Mouse (Mus musculus) kidney, embryonic 15.5 days (tissue): ENCODE measurements around the gene Barhl1. TPM values are rescaled to one million over a fixed set of nuclear protein-coding genes. Genes with fewer than 3 reads are reported as not detected.

Source experiments
- ATAC-seq: fragments of 200-750 bp; cut with Nextera tagmentation; replicated peaks from 2 replicates; pipeline ENCODE4 v1.8.0; 2017; ENCODE audit warnings: moderate TSS enrichment; ENCODE audit not compliant: low FRiP score
- H3K27ac ChIP-seq: fragments of 300-500 bp; sonication (generic); 2 replicates; pipeline ENCODE4 v1.5.1; 2015; ENCODE audit warnings: mild to moderate bottlenecking, inconsistent platforms
- H3K27me3 ChIP-seq: fragments of 300-500 bp; sonication (generic); 2 replicates; pipeline ENCODE4 v1.6.1; 2015; ENCODE audit warnings: inconsistent platforms
- H3K36me3 ChIP-seq: fragments of 300-500 bp; sonication (generic); 2 replicates; pipeline ENCODE4 v1.6.1; 2015; ENCODE audit warnings: inconsistent platforms
- H3K4me1 ChIP-seq: fragments of 300-500 bp; sonication (generic); 2 replicates; pipeline ENCODE4 v1.6.1; 2015; ENCODE audit warnings: inconsistent platforms
- H3K4me2 ChIP-seq: fragments of 300-500 bp; sonication (generic); 2 replicates; pipeline ENCODE4 v1.6.1; 2015; ENCODE audit warnings: moderate library complexity, mild to moderate bottlenecking, inconsistent platforms
- H3K4me3 ChIP-seq: fragments of 300-500 bp; sonication (generic); replicated peaks from 2 replicates; pipeline ENCODE4 v1.5.1; 2015; ENCODE audit warnings: mild to moderate bottlenecking, inconsistent platforms
- H3K9ac ChIP-seq: fragments of 300-500 bp; sonication (generic); 2 replicates; pipeline ENCODE4 v1.6.1; 2015; ENCODE audit warnings: mild to moderate bottlenecking, inconsistent platforms
- H3K9me3 ChIP-seq: fragments of 300-500 bp; sonication (generic); replicated peaks from 2 replicates; pipeline ENCODE4 v1.6.1; 2016; ENCODE audit warnings: inconsistent platforms
- WGBS: fragments of 180-500 bp; shearing (Covaris S2); methylation state at CpG from one replicate; pipeline ENCODE4 v1.1.7; 2015; ENCODE audit warnings: mixed read lengths; 5-methylcytosine and 5-hydroxymethylcytosine counted together
- polyA plus RNA-seq: library from polyadenylated mRNA; unstranded; fragments of >200 nt; fragmentation: Nextera tagmentation; extraction: Ambion mirVana; gene quantifications from 2 replicates; pipeline ENCODE4 v1.2.1, GENCODE M21; 2015

The Barhl1 gene
- polyA plus RNA-seq: not detected in 2 replicates

DNA sequence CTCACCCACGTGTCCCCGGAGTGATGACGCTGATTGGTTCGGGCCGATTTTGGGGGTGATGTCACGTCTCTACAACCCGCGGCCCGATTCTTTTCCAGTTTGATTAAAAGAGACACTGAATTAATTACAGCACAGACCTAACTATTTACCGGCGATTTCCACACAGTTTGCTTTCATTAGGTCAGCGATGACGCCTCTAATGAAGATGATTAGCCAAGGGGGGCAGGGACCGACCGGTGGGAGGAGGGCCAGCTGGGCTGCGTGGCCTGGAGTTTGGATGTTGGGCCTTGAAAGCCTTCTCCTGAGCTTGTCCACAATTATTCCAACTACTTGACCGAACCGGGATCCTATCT lies at the start of gene Barhl1:
TSS of gene Barhl1 (minus strand) at position 156 of the 353 bp plus-strand sequence.
- Histone ChIP-seq H3K4me2 (peak within 1 kb of the TSS; percentile 12), H3K36me3 (no peaks in the 10 kb centered on the region), H3K9ac (no peak within 1 kb of the TSS), H3K9me3 (no peaks in the 10 kb centered on the region), H3K27ac (no peak within 1 kb of the TSS), H3K27me3 (peaks cover 100% of the 10 kb centered on the region), H3K4me3 (no peak within 1 kb of the TSS), H3K4me1 (peaks cover 18% of the 10 kb centered on the region)
- WGBS: 2% methylated on average over 18 of the region's 18 CpGs
- ATAC-seq: no peak

DNA sequence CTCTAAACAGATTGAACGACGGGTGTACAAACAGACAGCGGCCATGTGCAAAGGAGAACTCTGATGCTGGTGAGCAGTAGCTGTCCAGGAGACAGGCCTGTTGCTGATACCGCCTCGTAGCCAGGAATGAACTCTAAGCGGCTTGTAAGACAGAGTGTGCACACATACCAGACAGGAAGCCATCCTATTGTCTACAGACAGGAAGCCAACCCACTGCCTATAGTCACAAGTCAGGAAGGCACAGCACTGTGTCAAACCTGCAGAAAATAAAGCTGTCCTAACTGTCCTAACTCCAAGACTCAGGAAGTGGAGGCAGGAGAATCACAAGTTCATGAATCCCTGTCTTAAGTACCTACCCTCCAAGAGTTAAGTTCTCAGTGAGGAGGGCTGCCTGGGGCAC lies 47.1 kb upstream of the Barhl1 start:
- H3K4me1 ChIP-seq: peaks cover 26% of the 10 kb centered on the region
- H3K36me3 ChIP-seq: no peaks in the 10 kb centered on the region
- no peak overlapping the region for H3K4me2 ChIP-seq
- H3K4me3 ChIP-seq: no peak overlapping the region
- peaks cover 97% of the 10 kb centered on the region for H3K27me3 ChIP-seq
- no peaks in the 10 kb centered on the region for H3K9me3 ChIP-seq
- H3K9ac ChIP-seq: no peak overlapping the region
- peak overlapping the region; percentile 48 for H3K27ac ChIP-seq
- no peak; the same call in 1 of the 2 replicates for ATAC-seq
- 70% methylated on average over 6 of the region's 6 CpGs for WGBS

DNA sequence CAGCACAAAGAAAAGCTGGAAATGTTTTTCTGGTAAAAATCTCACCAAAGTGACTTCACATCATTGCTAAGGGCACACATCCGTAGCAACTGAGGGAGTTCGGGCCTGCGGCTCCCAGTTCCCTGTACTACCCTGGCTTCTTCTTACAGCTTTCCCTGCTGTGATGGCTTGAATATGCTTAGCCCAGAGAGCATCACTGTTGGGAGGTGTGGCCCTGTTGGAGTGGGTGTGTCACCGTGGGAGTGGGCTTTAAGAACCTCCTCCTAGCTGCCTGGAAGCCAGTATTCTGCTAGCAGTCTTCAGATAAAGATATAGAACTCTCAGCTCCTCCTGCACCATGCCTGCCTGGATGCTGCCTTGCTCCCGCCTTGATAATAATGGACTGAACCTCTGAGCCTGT lies 45.2 kb upstream of the Barhl1 start:
- Histone ChIP-seq H3K4me2 (no peak overlapping the region), H3K4me3 (no peak overlapping the region), H3K27ac (no peak overlapping the region), H3K4me1 (peaks cover 20% of the 10 kb centered on the region), H3K9ac (no peak overlapping the region), H3K36me3 (no peaks in the 10 kb centered on the region), H3K9me3 (no peaks in the 10 kb centered on the region), H3K27me3 (peaks cover 96% of the 10 kb centered on the region)
- WGBS: 75% methylated on average over 5 of the region's 5 CpGs
- ATAC-seq: no peak

DNA sequence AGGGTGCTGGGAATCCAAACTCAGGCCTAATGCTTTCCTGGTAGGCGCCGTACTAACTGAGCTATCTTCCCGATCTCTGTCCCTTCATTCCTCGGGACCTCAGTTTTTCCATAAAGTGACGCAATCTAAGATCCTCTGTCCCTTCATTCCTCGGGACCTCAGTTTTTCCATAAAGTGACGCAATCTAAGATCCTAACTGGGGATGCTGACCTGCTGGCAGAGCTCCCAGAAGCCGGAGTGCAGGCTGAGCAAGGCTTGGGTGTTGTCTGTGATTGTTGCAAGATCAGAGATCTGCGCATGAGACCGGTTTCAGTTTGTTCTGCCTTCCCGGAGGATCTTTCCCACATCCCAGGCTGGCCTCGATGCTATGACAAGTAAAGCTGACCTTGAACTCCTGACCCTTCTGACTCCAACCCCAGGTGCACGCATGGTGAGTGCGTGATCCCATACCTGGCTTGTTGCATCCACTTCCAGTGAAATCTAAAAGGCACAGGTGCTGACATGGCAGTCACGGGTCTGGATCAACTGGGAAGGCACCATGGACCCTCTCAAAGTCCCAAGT lies 44.6 kb upstream of the Barhl1 start:
- no peaks in the 10 kb centered on the region for H3K36me3 ChIP-seq
- no peaks in the 10 kb centered on the region for H3K9me3 ChIP-seq
- ATAC-seq: no peak
- H3K4me1 ChIP-seq: peaks cover 15% of the 10 kb centered on the region
- H3K4me3 ChIP-seq: no peak overlapping the region
- WGBS: 79% methylated on average over 15 of the region's 15 CpGs
- H3K9ac ChIP-seq: no peak overlapping the region
- H3K4me2 ChIP-seq: no peak overlapping the region
- no peak overlapping the region for H3K27ac ChIP-seq
- peaks cover 96% of the 10 kb centered on the region for H3K27me3 ChIP-seq

DNA sequence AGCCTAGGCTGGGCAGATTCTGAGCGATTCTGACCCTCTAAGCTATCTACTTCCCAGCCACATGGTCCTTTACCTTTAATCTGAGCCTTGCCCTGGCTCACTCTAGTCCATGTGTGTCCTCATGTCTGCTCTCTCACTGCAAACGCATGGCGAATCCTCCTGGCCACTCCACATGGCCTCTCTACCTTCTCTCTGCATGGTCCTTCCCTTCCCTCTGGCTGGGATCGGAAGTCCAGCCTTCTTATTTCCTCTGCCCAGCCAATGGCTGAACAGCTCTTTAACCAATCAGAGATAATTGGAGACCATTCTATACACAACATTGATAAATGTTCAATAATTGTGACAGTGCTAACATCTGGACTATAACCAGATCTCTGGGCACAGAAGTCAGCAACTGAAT lies 40.4 kb upstream of the Barhl1 start:
- no peak overlapping the region for H3K27ac ChIP-seq
- no peaks in the 10 kb centered on the region for H3K4me1 ChIP-seq
- H3K36me3 ChIP-seq: no peaks in the 10 kb centered on the region
- 88% methylated on average over 4 of the region's 4 CpGs for WGBS
- ATAC-seq: no peak
- no peak overlapping the region for H3K4me3 ChIP-seq
- H3K27me3 ChIP-seq: peaks cover 94% of the 10 kb centered on the region
- H3K9me3 ChIP-seq: no peaks in the 10 kb centered on the region
- H3K9ac ChIP-seq: no peak overlapping the region
- no peak overlapping the region for H3K4me2 ChIP-seq

DNA sequence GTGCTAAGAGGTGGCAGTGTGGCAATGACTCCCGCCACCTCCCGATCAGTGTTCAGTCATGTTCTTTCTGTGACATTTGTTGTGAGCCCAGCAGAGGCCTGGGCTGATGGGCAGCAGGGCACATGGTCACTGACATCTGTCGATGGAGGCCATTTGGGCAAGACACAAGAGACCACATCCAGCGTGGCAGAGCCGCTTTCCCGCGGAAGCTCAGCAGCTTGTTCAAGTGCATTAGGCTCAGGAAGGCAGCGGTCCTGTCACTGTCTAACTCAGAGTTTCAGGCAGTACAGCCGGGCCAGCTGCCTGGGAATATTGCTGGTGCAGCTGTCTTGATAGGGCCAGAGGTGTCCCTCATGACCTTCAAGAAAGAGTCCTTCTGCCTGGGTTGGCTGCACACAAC lies 38.1 kb upstream of the Barhl1 start:
- Histone ChIP-seq H3K9me3 (no peaks in the 10 kb centered on the region), H3K36me3 (no peaks in the 10 kb centered on the region), H3K4me1 (no peaks in the 10 kb centered on the region), H3K4me2 (no peak overlapping the region), H3K27ac (no peak overlapping the region), H3K9ac (no peak overlapping the region), H3K27me3 (peaks cover 93% of the 10 kb centered on the region), H3K4me3 (no peak overlapping the region)
- 72% methylated on average over 9 of the region's 9 CpGs for WGBS
- ATAC-seq: no peak

DNA sequence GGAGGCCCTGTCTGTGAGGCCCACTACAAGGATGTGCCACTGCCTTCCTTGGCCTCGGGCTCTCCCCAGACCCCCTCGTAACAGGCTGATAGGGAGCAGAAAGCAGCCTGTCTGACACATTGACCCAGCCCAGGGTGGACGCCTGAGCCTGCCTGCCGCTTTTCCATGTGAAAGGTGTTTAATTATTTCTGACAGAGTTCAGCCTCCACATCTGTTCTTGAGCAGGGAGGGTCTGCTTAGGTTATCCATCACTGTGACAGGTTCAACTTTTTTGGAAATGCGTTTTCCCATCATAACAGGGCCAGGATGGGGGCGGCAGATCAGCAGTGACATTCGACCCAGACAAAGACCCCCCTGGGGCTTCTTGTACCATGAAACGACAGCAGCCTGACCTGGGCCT lies 36.5 kb upstream of the Barhl1 start:
- Histone ChIP-seq H3K36me3 (no peaks in the 10 kb centered on the region), H3K27me3 (peaks cover 93% of the 10 kb centered on the region), H3K9me3 (no peaks in the 10 kb centered on the region), H3K4me1 (no peaks in the 10 kb centered on the region), H3K9ac (no peak overlapping the region), H3K27ac (no peak overlapping the region), H3K4me2 (no peak overlapping the region), H3K4me3 (no peak overlapping the region)
- WGBS: 20% methylated on average over 8 of the region's 8 CpGs
- no peak for ATAC-seq

DNA sequence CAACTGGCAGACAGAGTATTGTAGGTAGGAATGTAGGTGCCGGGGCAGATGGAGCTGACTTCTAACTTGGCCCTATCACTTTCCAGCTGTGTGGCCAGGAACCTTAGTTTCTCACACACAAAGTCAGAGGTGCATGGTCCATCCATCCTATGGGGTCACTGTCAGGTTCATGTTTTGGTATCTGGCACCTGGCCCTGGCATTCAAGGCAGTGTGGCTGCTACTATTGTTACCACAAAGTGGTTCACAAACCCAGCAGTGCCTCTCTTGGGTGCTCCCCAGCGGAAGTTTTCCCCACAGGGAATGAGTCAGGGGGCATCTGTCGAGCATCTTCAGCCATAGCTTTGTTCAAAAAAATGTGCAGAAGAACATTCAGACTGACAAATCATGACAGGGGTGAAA lies 29.8 kb upstream of the Barhl1 start:
- Histone ChIP-seq H3K4me3 (no peak overlapping the region), H3K9ac (no peak overlapping the region), H3K4me1 (peaks cover 13% of the 10 kb centered on the region), H3K36me3 (no peaks in the 10 kb centered on the region), H3K27ac (no peak overlapping the region), H3K27me3 (peaks cover 92% of the 10 kb centered on the region), H3K9me3 (no peaks in the 10 kb centered on the region), H3K4me2 (no peak overlapping the region)
- no peak for ATAC-seq
- 86% methylated on average over 3 of the region's 3 CpGs for WGBS

DNA sequence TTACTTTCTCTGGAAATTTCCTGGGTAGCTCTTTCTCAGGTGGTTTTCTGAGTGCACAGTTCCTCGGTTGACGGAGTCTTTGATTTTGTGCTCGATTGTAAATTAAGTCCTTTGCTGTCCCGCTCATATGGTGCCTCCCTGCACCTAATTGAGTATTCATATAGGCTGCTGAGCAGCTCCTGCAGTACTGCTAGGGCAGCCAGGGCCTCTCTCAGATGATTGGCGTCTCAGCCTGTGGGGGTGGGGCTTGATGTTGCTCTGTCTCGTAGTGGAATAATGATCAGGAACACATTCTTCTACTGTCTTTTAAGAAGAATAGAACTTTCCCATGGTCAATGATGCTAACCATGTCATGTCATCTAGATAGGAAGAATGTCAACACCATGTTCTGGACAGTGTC lies 28.9 kb upstream of the Barhl1 start:
- Histone ChIP-seq H3K9me3 (no peaks in the 10 kb centered on the region), H3K4me2 (no peak overlapping the region), H3K9ac (no peak overlapping the region), H3K27ac (no peak overlapping the region), H3K4me1 (peaks cover 13% of the 10 kb centered on the region), H3K27me3 (peaks cover 92% of the 10 kb centered on the region), H3K4me3 (no peak overlapping the region), H3K36me3 (no peaks in the 10 kb centered on the region)
- no peak for ATAC-seq
- 48% methylated on average over 6 of the region's 6 CpGs for WGBS

DNA sequence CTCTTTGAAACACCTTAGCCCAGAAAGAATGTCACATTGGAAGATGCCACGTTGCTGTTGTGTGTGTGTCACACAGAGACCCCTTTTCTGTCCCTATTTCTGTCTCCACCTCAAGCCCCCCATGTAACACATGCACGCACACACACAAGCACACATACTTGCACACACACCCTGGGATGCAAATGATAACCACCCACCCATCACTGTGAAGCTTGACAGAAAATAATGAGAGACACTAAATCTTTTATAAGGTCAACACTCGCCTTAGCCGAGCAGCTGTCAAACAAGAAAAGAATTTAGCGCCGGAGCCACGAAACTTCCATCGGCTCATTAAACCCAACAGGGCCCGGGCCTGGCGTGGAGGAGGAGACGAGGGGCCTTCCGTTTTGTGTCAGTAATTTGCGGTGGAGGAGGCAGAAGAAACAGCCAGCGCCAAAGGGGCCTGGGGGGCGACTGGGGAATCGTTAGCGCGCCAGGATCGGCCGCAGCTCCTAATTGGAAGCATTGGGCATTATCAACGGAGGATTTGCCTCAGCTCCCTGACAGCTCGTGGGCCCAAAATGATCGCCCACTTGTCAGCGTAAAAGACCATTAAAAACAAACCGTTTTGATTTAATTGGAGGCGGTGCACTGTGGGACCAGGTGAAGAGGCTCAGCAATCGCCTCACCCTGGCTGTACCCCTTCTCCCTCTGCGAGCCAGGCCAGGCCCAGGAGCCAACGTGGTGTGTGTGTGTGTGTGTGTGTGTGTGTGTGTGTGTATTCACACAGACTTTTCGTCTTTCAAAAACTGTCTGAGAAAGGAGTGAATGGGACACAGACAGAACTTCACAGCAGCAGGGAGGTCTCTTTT lies 27.4 kb upstream of the Barhl1 start:
- H3K27me3 ChIP-seq: peaks cover 95% of the 10 kb centered on the region
- WGBS: 14% methylated on average over 30 of the region's 30 CpGs
- H3K9me3 ChIP-seq: no peaks in the 10 kb centered on the region

DNA sequence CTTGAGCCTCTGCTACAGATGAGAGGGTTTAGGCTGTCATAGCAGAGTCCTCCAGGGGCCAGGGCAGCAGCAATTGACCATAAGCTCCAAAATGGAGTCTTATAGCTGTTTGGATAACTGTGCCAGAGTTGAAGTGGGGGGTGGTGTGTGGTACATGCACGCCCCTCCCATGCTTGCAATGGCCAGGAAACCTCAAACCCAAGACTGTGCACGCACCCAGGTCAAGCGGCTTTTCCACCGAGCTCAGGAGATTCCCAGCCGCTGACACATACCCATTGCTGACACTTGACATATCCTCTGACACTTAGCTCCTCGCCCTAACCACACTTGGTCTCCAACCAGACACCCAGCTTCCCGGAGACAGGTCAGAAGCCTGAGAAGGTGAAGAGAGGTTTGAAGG lies 22.5 kb upstream of the Barhl1 start:
- Histone ChIP-seq H3K9ac (no peak overlapping the region), H3K36me3 (no peaks in the 10 kb centered on the region), H3K4me3 (no peak overlapping the region), H3K4me2 (no peak overlapping the region), H3K27me3 (peaks cover 87% of the 10 kb centered on the region), H3K4me1 (peaks cover 8% of the 10 kb centered on the region), H3K27ac (no peak overlapping the region), H3K9me3 (no peaks in the 10 kb centered on the region)
- 78% methylated on average over 7 of the region's 7 CpGs for WGBS
- ATAC-seq: no peak

More for the DNA sequence above, 27.4 kb upstream of the Barhl1 start:
- Histone ChIP-seq H3K4me3 (no peak overlapping the region), H3K36me3 (no peaks in the 10 kb centered on the region), H3K27ac (no peak overlapping the region), H3K4me2 (peak overlapping the region; percentile 40), H3K4me1 (peaks cover 13% of the 10 kb centered on the region), H3K9ac (no peak overlapping the region)
- no peak for ATAC-seq

DNA sequence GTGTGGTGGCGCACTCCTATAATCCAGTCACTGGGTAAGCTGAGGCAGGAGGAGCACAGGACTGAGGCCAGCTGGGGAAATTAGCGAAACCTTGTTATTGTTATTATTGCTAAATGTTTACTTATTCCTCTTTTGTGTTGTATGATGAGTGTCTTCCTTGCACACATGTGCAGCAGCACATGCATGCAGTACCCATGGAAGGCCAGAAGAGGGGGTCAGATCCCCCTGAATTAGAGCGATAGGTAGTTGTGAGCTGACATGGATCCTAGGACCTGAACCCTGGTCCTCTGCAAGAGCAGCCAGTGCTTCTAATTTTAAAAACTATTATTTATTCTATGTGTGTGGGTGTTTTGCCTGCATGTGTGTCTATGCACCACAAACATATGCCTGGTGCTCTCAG lies 14.1 kb upstream of the Barhl1 start:
- no peak overlapping the region for H3K4me2 ChIP-seq
- H3K4me3 ChIP-seq: no peak overlapping the region
- H3K4me1 ChIP-seq: no peaks in the 10 kb centered on the region
- H3K27me3 ChIP-seq: peaks cover 81% of the 10 kb centered on the region
- H3K36me3 ChIP-seq: no peaks in the 10 kb centered on the region
- no peak overlapping the region for H3K9ac ChIP-seq
- H3K27ac ChIP-seq: no peak overlapping the region
- no peaks in the 10 kb centered on the region for H3K9me3 ChIP-seq
- WGBS: 93% methylated on average over 3 of the region's 3 CpGs
- ATAC-seq: no peak
